Mouse (Mus musculus) embryonic facial prominence, embryonic 14.5 days (tissue): ENCODE results near the gene Phf23. TPM values are rescaled to one million over a fixed set of nuclear protein-coding genes. Genes with fewer than 3 reads are reported as not detected.
A peak's percentile ranks its signal among the peaks of the same experiment; 100 is the strongest.

Experiments used
- ATAC-seq: fragments of 200-750 bp; cut with Nextera tagmentation; 2 replicates; pipeline ENCODE4 v1.8.0; 2017; ENCODE audit warnings: low read depth, moderate number of reproducible peaks, moderate TSS enrichment
- DNase-seq: peaks from one replicate; pipeline ENCODE4 v3.0.0-alpha.2; 2015; ENCODE audit warnings: low spot score
- H3K27ac ChIP-seq: fragments of 300-500 bp; sonication (generic); replicated peaks from 2 replicates; pipeline ENCODE4 v1.5.1; 2014; ENCODE audit warnings: low read depth, mild to moderate bottlenecking, low read length, moderate library complexity
- H3K27me3 ChIP-seq: fragments of 300-500 bp; sonication (generic); replicated peaks from 2 replicates; pipeline ENCODE4 v1.6.1; 2014; ENCODE audit warnings: low read length; ENCODE audit not compliant: control insufficient read depth, insufficient read depth
- H3K36me3 ChIP-seq: fragments of 300-500 bp; sonication (generic); 2 replicates; pipeline ENCODE4 v1.6.1; 2014; ENCODE audit warnings: low read length, mixed read lengths; ENCODE audit not compliant: control insufficient read depth, insufficient read depth
- H3K4me1 ChIP-seq: fragments of 300-500 bp; sonication (generic); 2 replicates; pipeline ENCODE4 v1.6.1; 2014; ENCODE audit warnings: antibody characterized with exemption, low read length; ENCODE audit not compliant: control insufficient read depth, insufficient read depth
- H3K4me2 ChIP-seq: fragments of 300-500 bp; sonication (generic); 2 replicates; pipeline ENCODE4 v1.6.1; 2014; ENCODE audit warnings: low read depth, mild to moderate bottlenecking, low read length, moderate library complexity, mixed read lengths
- H3K4me3 ChIP-seq: fragments of 300-500 bp; sonication (generic); 2 replicates; pipeline ENCODE4 v1.5.1; 2014; ENCODE audit warnings: low read depth, mild to moderate bottlenecking, low read length
- H3K9ac ChIP-seq: fragments of 300-500 bp; sonication (generic); 2 replicates; pipeline ENCODE4 v1.6.1; 2014; ENCODE audit warnings: low read depth, mild to moderate bottlenecking, low read length, moderate library complexity, mixed read lengths
- H3K9me3 ChIP-seq: fragments of 300-500 bp; sonication (generic); 2 replicates; pipeline ENCODE4 v1.6.1; 2016; ENCODE audit warnings: low read length; ENCODE audit not compliant: control insufficient read depth
- WGBS: fragments of 180-500 bp; shearing (Covaris S2); extraction: QIAGEN DNeasy Blood & Tissue Kit; methylation state at CpG from one replicate; pipeline ENCODE4 v1.1.7; 2014; 5-methylcytosine and 5-hydroxymethylcytosine counted together
- polyA plus RNA-seq: library from polyadenylated mRNA; unstranded; fragments of >200 nt; fragmentation: Nextera tagmentation; extraction: Ambion mirVana; gene quantifications from 2 replicates; pipeline ENCODE4 v1.2.1, GENCODE M21; 2014

Phf23 gene
- polyA plus RNA-seq, 1 experiment from 2014 or later: 49.3 TPM

GRCm38 (mm10) chr11:69992396-69992795 is 3.2 kb upstream of the Phf23 start:
- peaks cover 11% of the 10 kb centered on the region for H3K4me1 ChIP-seq
- 0 out of 2 replicates have a peak overlapping the region, but pooled peaks have one; percentile 92 for H3K27ac ChIP-seq
- ATAC-seq (no peak), DNase-seq (no peak)
- peak overlapping the region; percentile 85 for H3K9ac ChIP-seq
- 86% methylated on average over 10 of the region's 10 CpGs for WGBS
- peaks cover 49% of the 10 kb centered on the region for H3K36me3 ChIP-seq
- H3K4me3 ChIP-seq: peak overlapping the region; percentile 70
- no peaks in the 10 kb centered on the region for H3K27me3 ChIP-seq
- H3K4me2 ChIP-seq: peak overlapping the region; percentile 85
- no peaks in the 10 kb centered on the region for H3K9me3 ChIP-seq

DNA sequence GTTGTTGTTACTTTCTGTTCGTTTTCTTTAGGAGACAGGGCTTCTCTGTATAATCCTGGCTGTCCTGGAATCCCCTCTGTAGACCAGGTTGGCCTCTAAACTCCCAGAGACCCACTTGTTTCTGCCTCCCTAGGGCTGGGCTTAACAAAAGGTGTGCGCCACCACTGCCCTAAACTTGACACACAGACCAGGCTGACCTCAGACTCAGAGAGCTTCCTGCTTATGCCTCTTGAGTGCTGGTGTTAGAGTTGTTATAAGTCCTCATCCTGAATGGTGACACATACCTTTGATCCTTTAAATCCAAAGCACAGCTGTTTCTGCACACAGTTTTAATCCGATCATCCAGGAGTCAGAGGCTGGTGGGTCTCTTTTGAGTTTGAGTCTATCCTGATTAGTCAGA is 2.6 kb upstream of the Phf23 start:
- no peak for DNase-seq
- Histone ChIP-seq H3K4me3 (peak overlapping the region; percentile 70; the same call in 1 of the 2 replicates), H3K9ac (peak overlapping the region; percentile 85; the same call in 1 of the 2 replicates)

GRCm38 (mm10) chr11:69994401-69995090 is 1.0 kb upstream of the Phf23 start:
- H3K27me3 ChIP-seq: no peaks in the 10 kb centered on the region
- peaks cover 17% of the 10 kb centered on the region for H3K4me1 ChIP-seq
- peaks cover 46% of the 10 kb centered on the region for H3K36me3 ChIP-seq
- H3K9ac ChIP-seq: no peak overlapping the region
- no peak overlapping the region; the same call in 1 of the 2 replicates for H3K27ac ChIP-seq
- no peaks in the 10 kb centered on the region for H3K9me3 ChIP-seq
- ATAC-seq: no peak
- WGBS: 87% methylated on average over 11 of the region's 11 CpGs
- H3K4me3 ChIP-seq: peak overlapping the region; percentile 64
- H3K4me2 ChIP-seq: peak overlapping the region; percentile 35
- DNase-seq: no peak

More for the DNA sequence above, 2.6 kb upstream of the Phf23 start:
- Histone ChIP-seq H3K36me3 (peaks cover 46% of the 10 kb centered on the region), H3K27ac (no peak overlapping the region), H3K4me1 (peaks cover 14% of the 10 kb centered on the region), H3K4me2 (peak overlapping the region; percentile 85), H3K9me3 (no peaks in the 10 kb centered on the region), H3K27me3 (no peaks in the 10 kb centered on the region)
- 88% methylated on average over 3 of the region's 3 CpGs for WGBS
- no peak for ATAC-seq

GRCm38 (mm10) chr11:69996161-69997061 is 834 bp downstream of the Phf23 start:
- ATAC-seq (peak; percentile 0; the same call in 1 of the 2 replicates), DNase-seq (peak; percentile 84)
- Histone ChIP-seq H3K4me3 (peak overlapping the region; percentile 64), H3K9ac (peak overlapping the region; percentile 96), H3K36me3 (peaks cover 46% of the 10 kb centered on the region), H3K4me1 (peaks cover 17% of the 10 kb centered on the region), H3K27ac (peak overlapping the region; percentile 98), H3K27me3 (no peaks in the 10 kb centered on the region), H3K4me2 (peak overlapping the region; percentile 49), H3K9me3 (no peaks in the 10 kb centered on the region)
- WGBS: under 1% methylated on average over 40 of the region's 66 CpGs

GRCm38 (mm10) chr11:69997070-69997509 is 1.5 kb downstream of the Phf23 start:
- Histone ChIP-seq H3K9ac (peak overlapping the region; percentile 96), H3K4me2 (peak overlapping the region; percentile 49), H3K27me3 (no peaks in the 10 kb centered on the region), H3K4me1 (peaks cover 23% of the 10 kb centered on the region), H3K27ac (peak overlapping the region; percentile 98), H3K36me3 (peaks cover 46% of the 10 kb centered on the region), H3K9me3 (no peaks in the 10 kb centered on the region), H3K4me3 (peak overlapping the region; percentile 64)
- WGBS: 2% methylated on average over 24 of the region's 44 CpGs
- DNase-seq (peak; percentile 92), ATAC-seq (peak; percentile 53)

- Histone ChIP-seq H3K4me3 (no peak overlapping the region), H3K9ac (no peak overlapping the region), H3K4me2 (0 out of 2 replicates have a peak overlapping the region, but pooled peaks have one; percentile 49), H3K9me3 (no peaks in the 10 kb centered on the region), H3K27me3 (no peaks in the 10 kb centered on the region), H3K36me3 (peaks cover 34% of the 10 kb centered on the region), H3K27ac (no peak overlapping the region; the same call in 1 of the 2 replicates), H3K4me1 (peaks cover 19% of the 10 kb centered on the region)
- no peak for DNase-seq
- WGBS: 92% methylated on average over 27 of the region's 27 CpGs
- ATAC-seq: no peak
Observed at GRCm38 (mm10) chr11:69998567-69999491, 3.3 kb downstream of the Phf23 start.

GRCm38 (mm10) chr11:69999666-70000065 is 4.1 kb downstream of the Phf23 start:
- H3K27ac ChIP-seq: peak overlapping the region; percentile 72
- whole genome bisulfite sequencing: 82% methylated on average over 8 of the region's 8 CpGs
- DNase-seq (no peak), ATAC-seq (no peak)
- H3K4me3 ChIP-seq: peak overlapping the region; percentile 74
- peaks cover 30% of the 10 kb centered on the region for H3K36me3 ChIP-seq
- no peaks in the 10 kb centered on the region for H3K27me3 ChIP-seq
- no peaks in the 10 kb centered on the region for H3K9me3 ChIP-seq
- H3K4me2 ChIP-seq: peak overlapping the region; percentile 94; the same call in 1 of the 2 replicates
- H3K4me1 ChIP-seq: peaks cover 19% of the 10 kb centered on the region
- H3K9ac ChIP-seq: no peak overlapping the region
